Mouse (Mus musculus) limb, embryonic 13.5 days (tissue): Measurements from ENCODE around the gene Ccdc69. TPM values are rescaled to one million over a fixed set of nuclear protein-coding genes. Genes with fewer than 3 reads are reported as not detected.

Experiments used
- ATAC-seq: fragments of 200-750 bp; cut with Nextera tagmentation; 2 replicates; pipeline ENCODE4 v1.8.0; 2017; ENCODE audit warnings: low read depth, moderate number of reproducible peaks, moderate TSS enrichment; ENCODE audit not compliant: low FRiP score
- H3K27ac ChIP-seq: fragments of 300-500 bp; sonication (generic); 2 replicates; pipeline ENCODE4 v1.5.1; 2015; ENCODE audit warnings: inconsistent platforms, mild to moderate bottlenecking, moderate library complexity
- H3K27me3 ChIP-seq: fragments of 300-500 bp; sonication (generic); 2 replicates; pipeline ENCODE4 v1.6.1; 2015; ENCODE audit warnings: mild to moderate bottlenecking, inconsistent platforms
- H3K36me3 ChIP-seq: fragments of 300-500 bp; sonication (generic); 2 replicates; pipeline ENCODE4 v1.6.1; 2015; ENCODE audit warnings: inconsistent platforms, mild to moderate bottlenecking, moderate library complexity
- H3K4me1 ChIP-seq: fragments of 300-500 bp; sonication (generic); 2 replicates; pipeline ENCODE4 v1.6.1; 2015; ENCODE audit warnings: inconsistent platforms
- H3K4me2 ChIP-seq: fragments of 300-500 bp; sonication (generic); replicated peaks from 2 replicates; pipeline ENCODE4 v1.6.1; 2015; ENCODE audit warnings: inconsistent platforms, mild to moderate bottlenecking, moderate library complexity
- H3K4me3 ChIP-seq: fragments of 300-500 bp; sonication (generic); 2 replicates; pipeline ENCODE4 v1.5.1; 2015; ENCODE audit warnings: moderate library complexity, mild to moderate bottlenecking, inconsistent platforms
- H3K9ac ChIP-seq: fragments of 300-500 bp; sonication (generic); 2 replicates; pipeline ENCODE4 v1.6.1; 2015; ENCODE audit warnings: mild to moderate bottlenecking, inconsistent platforms
- H3K9me3 ChIP-seq: fragments of 300-500 bp; sonication (generic); 2 replicates; pipeline ENCODE4 v1.6.1; 2016; ENCODE audit warnings: inconsistent platforms
- WGBS: fragments of 180-500 bp; shearing (Covaris S2); methylation state at CpG from one replicate; pipeline ENCODE4 v1.1.7; 2015; 5-methylcytosine and 5-hydroxymethylcytosine counted together
- polyA plus RNA-seq: library from polyadenylated mRNA; unstranded; fragments of >200 nt; fragmentation: Nextera tagmentation; extraction: Ambion mirVana; gene quantifications from 2 replicates; pipeline ENCODE4 v1.2.1, GENCODE M21; 2015

Gene Ccdc69
- polyA plus RNA-seq, 1 experiment from 2014 or later: 0.90 TPM

DNA sequence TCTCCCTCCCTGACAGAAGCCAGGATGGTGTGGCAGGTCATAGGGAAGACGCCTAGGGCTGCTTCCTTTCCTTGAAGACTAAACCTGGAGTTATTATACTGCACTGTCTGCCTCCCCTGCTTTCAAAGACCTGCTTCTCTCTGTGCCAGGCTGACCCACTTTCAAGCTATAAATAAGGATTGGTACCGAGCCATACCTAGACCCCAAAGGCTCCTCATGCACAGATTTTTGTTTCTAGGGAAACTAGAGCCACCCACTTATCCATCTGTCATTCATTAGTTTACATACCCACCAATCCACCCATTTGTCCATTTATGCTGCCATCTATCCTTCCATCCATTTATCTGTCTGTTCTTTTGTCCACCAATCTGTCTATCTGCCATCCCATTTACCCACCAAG is 60.7 kb downstream of the Ccdc69 start:
- peaks cover 20% of the 10 kb centered on the region for H3K4me1 ChIP-seq
- peaks cover 88% of the 10 kb centered on the region for H3K36me3 ChIP-seq
- ATAC-seq: no peak
- no peaks in the 10 kb centered on the region for H3K9me3 ChIP-seq
- no peak overlapping the region for H3K4me3 ChIP-seq
- no peaks in the 10 kb centered on the region for H3K27me3 ChIP-seq
- WGBS: 70% methylated on average over 2 of the region's 2 CpGs
- H3K27ac ChIP-seq: no peak overlapping the region
- H3K9ac ChIP-seq: no peak overlapping the region
- no peak overlapping the region for H3K4me2 ChIP-seq

DNA sequence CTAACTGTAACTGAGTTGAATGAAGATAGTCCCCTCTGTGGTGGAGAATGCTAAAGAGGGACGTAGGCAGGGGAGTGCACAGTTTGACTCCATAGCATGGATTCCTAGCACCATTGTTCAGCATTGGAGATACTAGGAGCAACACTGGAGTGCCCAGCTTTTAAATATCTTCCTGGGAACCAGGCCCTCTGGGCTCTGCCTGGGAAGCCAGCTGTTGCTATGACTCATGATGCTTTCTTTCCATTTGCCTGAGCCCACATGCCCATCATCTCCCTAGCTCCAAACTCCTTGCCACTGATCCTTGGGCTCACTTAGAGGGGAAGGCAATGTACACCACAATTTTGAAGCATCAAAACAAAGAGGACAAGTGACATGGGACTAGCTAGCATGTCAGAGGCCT is 61.2 kb downstream of the Ccdc69 start:
- no peak for ATAC-seq
- Histone ChIP-seq H3K4me2 (no peak overlapping the region), H3K27me3 (no peaks in the 10 kb centered on the region), H3K4me3 (no peak overlapping the region), H3K4me1 (peaks cover 16% of the 10 kb centered on the region), H3K36me3 (peaks cover 92% of the 10 kb centered on the region), H3K9ac (no peak overlapping the region), H3K9me3 (no peaks in the 10 kb centered on the region), H3K27ac (no peak overlapping the region)
- WGBS: 79% methylated on average over 1 of the region's 1 CpGs

- H3K4me3 ChIP-seq: no peak overlapping the region
- peak overlapping the region; percentile 44; the same call in 1 of the 2 replicates for H3K27ac ChIP-seq
- H3K4me2 ChIP-seq: no peak overlapping the region
- 79% methylated on average over 9 of the region's 9 CpGs for WGBS
- peaks cover 10% of the 10 kb centered on the region; the same call in 1 of the 2 replicates for H3K4me1 ChIP-seq
- H3K36me3 ChIP-seq: peaks cover 95% of the 10 kb centered on the region
- no peaks in the 10 kb centered on the region for H3K9me3 ChIP-seq
- no peaks in the 10 kb centered on the region for H3K27me3 ChIP-seq
- ATAC-seq: no peak
- H3K9ac ChIP-seq: peak overlapping the region; percentile 20; the same call in 1 of the 2 replicates
Observed at GRCm38 (mm10) chr11:55015831-55016241, 62.1 kb downstream of the Ccdc69 start.

- no peak overlapping the region for H3K4me3 ChIP-seq
- H3K4me2 ChIP-seq: no peak overlapping the region
- no peaks in the 10 kb centered on the region for H3K9me3 ChIP-seq
- no peak for ATAC-seq
- H3K27me3 ChIP-seq: no peaks in the 10 kb centered on the region
- peaks cover 10% of the 10 kb centered on the region; the same call in 1 of the 2 replicates for H3K4me1 ChIP-seq
- H3K9ac ChIP-seq: peak overlapping the region; percentile 20; the same call in 1 of the 2 replicates
- no peak overlapping the region for H3K27ac ChIP-seq
- peaks cover 95% of the 10 kb centered on the region for H3K36me3 ChIP-seq
- 84% methylated on average over 3 of the region's 3 CpGs for WGBS
Observed at GRCm38 (mm10) chr11:55015264-55015663, 62.7 kb downstream of the Ccdc69 start.

GRCm38 (mm10) chr11:55013802-55014201 is 64.1 kb downstream of the Ccdc69 start:
- Histone ChIP-seq H3K4me2 (no peak overlapping the region), H3K9ac (no peak overlapping the region), H3K4me1 (peaks cover 2% of the 10 kb centered on the region; the same call in 1 of the 2 replicates), H3K9me3 (no peaks in the 10 kb centered on the region), H3K4me3 (no peak overlapping the region), H3K27ac (no peak overlapping the region), H3K27me3 (no peaks in the 10 kb centered on the region), H3K36me3 (peaks cover 95% of the 10 kb centered on the region)
- WGBS: 79% methylated on average over 6 of the region's 6 CpGs
- ATAC-seq: no peak

GRCm38 (mm10) chr11:55012551-55013521 is 65.1 kb downstream of the Ccdc69 start:
- Histone ChIP-seq H3K9ac (no peak overlapping the region), H3K36me3 (peaks cover 95% of the 10 kb centered on the region), H3K4me1 (no peaks in the 10 kb centered on the region), H3K9me3 (no peaks in the 10 kb centered on the region), H3K27ac (no peak overlapping the region), H3K4me2 (no peak overlapping the region), H3K4me3 (no peak overlapping the region), H3K27me3 (no peaks in the 10 kb centered on the region)
- 88% methylated on average over 5 of the region's 5 CpGs for WGBS
- no peak for ATAC-seq

DNA sequence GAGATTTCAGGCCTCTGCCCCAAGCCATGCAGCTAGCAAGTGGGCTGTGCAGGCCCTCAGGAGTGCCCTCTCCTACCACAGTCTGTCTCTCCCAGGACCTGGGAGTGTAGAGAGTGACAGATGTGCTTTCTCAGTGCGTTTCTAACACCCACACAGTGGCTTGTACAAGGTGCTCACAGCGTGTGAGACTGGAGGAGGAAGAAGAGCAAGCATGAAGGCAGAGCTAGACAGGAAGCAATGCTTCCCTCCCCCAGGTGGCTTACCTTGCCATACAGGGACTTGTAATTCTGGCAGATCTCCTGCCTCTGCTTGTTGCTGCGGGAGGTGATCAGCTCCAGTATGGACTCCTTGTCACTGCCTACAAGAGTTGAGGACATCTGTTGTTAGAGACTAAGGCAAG is 66.5 kb downstream of the Ccdc69 start:
- H3K4me3 ChIP-seq: no peak overlapping the region
- H3K36me3 ChIP-seq: peaks cover 98% of the 10 kb centered on the region
- H3K9me3 ChIP-seq: no peaks in the 10 kb centered on the region
- 87% methylated on average over 3 of the region's 3 CpGs for WGBS
- H3K9ac ChIP-seq: no peak overlapping the region
- no peaks in the 10 kb centered on the region for H3K4me1 ChIP-seq
- no peaks in the 10 kb centered on the region for H3K27me3 ChIP-seq
- no peak for ATAC-seq
- H3K27ac ChIP-seq: no peak overlapping the region
- H3K4me2 ChIP-seq: no peak overlapping the region

- no peaks in the 10 kb centered on the region for H3K9me3 ChIP-seq
- H3K4me3 ChIP-seq: no peak overlapping the region
- no peak overlapping the region for H3K27ac ChIP-seq
- no peak overlapping the region for H3K9ac ChIP-seq
- peaks cover 100% of the 10 kb centered on the region for H3K36me3 ChIP-seq
- H3K4me2 ChIP-seq: no peak overlapping the region
- ATAC-seq: no peak
- H3K4me1 ChIP-seq: no peaks in the 10 kb centered on the region
- 81% methylated on average over 6 of the region's 6 CpGs for WGBS
- no peaks in the 10 kb centered on the region for H3K27me3 ChIP-seq
Observed at GRCm38 (mm10) chr11:55008230-55008629, 69.7 kb downstream of the Ccdc69 start.

DNA sequence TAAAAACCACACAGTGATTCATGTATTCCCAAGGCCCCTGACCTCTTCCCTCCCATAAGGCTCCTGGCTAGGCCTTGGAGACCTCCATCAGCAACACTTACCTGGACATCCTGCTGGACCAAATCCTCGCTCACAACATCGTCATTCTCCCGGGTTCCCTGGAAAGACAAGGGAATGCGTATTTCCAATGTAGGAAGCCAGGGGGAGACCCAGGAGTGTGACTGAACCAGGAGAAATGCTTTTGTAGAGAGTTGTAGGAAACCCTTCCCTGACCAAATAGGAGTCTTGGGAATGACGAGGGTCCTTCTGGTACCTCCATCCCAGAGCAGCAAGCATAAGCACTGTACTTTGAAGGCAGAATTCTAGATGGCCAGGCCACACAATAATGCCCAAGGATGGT is 72.2 kb downstream of the Ccdc69 start:
- no peak overlapping the region for H3K4me2 ChIP-seq
- H3K9ac ChIP-seq: no peak overlapping the region
- H3K9me3 ChIP-seq: peaks cover 10% of the 10 kb centered on the region
- ATAC-seq: no peak
- WGBS: 77% methylated on average over 5 of the region's 5 CpGs
- no peak overlapping the region for H3K4me3 ChIP-seq
- H3K4me1 ChIP-seq: no peaks in the 10 kb centered on the region
- H3K27ac ChIP-seq: no peak overlapping the region
- H3K36me3 ChIP-seq: peaks cover 97% of the 10 kb centered on the region
- no peaks in the 10 kb centered on the region for H3K27me3 ChIP-seq

GRCm38 (mm10) chr11:55004970-55005502 is 72.9 kb downstream of the Ccdc69 start:
- no peak overlapping the region for H3K4me3 ChIP-seq
- no peak overlapping the region for H3K4me2 ChIP-seq
- no peaks in the 10 kb centered on the region for H3K27me3 ChIP-seq
- no peak for ATAC-seq
- peaks cover 97% of the 10 kb centered on the region for H3K36me3 ChIP-seq
- WGBS: 84% methylated on average over 7 of the region's 7 CpGs
- H3K9me3 ChIP-seq: peaks cover 10% of the 10 kb centered on the region
- no peak overlapping the region for H3K27ac ChIP-seq
- H3K9ac ChIP-seq: no peak overlapping the region
- H3K4me1 ChIP-seq: no peaks in the 10 kb centered on the region
